Mouse (Mus musculus): ENCODE data around the gene Gm10217.

DNA sequence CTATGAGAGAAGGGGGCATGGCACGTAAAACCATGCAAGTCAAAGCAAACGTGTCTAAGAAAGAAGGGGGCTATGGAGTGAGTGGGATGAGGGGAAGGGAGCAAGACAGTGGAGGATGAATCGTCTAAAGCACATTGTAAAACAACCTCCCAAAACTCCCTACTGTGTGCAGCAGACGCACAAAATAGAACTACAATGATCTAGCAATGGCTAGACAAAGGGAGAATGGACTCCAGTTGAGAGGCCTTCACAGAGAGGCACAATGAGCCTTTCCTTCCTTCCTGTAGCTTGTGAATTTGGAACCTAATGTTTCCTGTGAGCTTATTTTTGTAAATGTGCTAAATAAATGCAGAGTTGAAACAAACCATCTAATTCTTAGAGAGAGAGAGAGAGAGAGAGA lies 22.7 kb downstream of the Gm10217 start:
- TF ChIP-seq HCFC1 (IDR thresholded peaks at IDR 0.05; ENCODE audit: borderline replicate concordance, insufficient read depth, low read length) (no peak), MAFK (IDR thresholded peaks at IDR 0.05; ENCODE audit: insufficient read depth, low read depth, low read length) (no peak)

Data from ES-E14 (cell line).